Mouse (Mus musculus) gastrocnemius, adult 2 months (tissue): ENCODE measurements around the gene Hist1h2ad. TPM values are rescaled to one million over a fixed set of nuclear protein-coding genes. Genes with fewer than 3 reads are reported as not detected.

ENCODE experiments used
- DNase-seq: peaks from one replicate; pipeline ENCODE4 v3.0.0; 2022
- H3K27ac ChIP-seq: fragments of 200-600 bp; 2 replicates; pipeline ENCODE4 v1.8.1; 2022; ENCODE audit warnings: mild to moderate bottlenecking
- H3K4me3 ChIP-seq: fragments of 200-600 bp; 2 replicates; pipeline ENCODE4 v1.8.1; 2022; ENCODE audit warnings: mild to moderate bottlenecking, moderate library complexity
- CTCF ChIP-seq: fragments of 200-600 bp; IDR thresholded peaks from 2 replicates; pipeline ENCODE4 v1.8.1; 2022; ENCODE audit warnings: antibody characterized with exemption, mild to moderate bottlenecking, moderate library complexity
- intact Hi-C: fragments of 180-260 bp; cut with DNase I; formaldehyde crosslinking; loops from one replicate; pipeline ENCODE4 v1.15.1; 2025
- microRNA-seq: library from miRNA; unstranded; fragments of <30 nt; microRNA quantifications from one replicate; pipeline ENCODE4 v1.2.0, GENCODE M21; 2021
- total RNA-seq, 2 experiments: library from RNA; stranded (reverse); gene quantifications; 2 replicates each; pipeline ENCODE4 v1.2.3; 2021

The Hist1h2ad gene
- total RNA-seq, 2 experiments from 2014 or later: 1.0 to 1.3 TPM

- no peak for DNase-seq
- H3K4me3 ChIP-seq: no peak overlapping the region
- no peak for TF ChIP-seq CTCF
- no peak overlapping the region for H3K27ac ChIP-seq
- intact Hi-C loops: no loop called here
Observed at GRCm38 (mm10) chr13:23610393-23610792, 36.2 kb downstream of the Hist1h2ad start.

- intact Hi-C loops: no loop called here
- Histone ChIP-seq H3K4me3 (no peak overlapping the region), H3K27ac (no peak overlapping the region)
- TF ChIP-seq CTCF: no peak
- no peak for DNase-seq
Observed at GRCm38 (mm10) chr13:23611638-23612037, 37.5 kb downstream of the Hist1h2ad start.

- Histone ChIP-seq H3K4me3 (peak overlapping the region; percentile 89), H3K27ac (peak overlapping the region; percentile 92)
- TF ChIP-seq CTCF: no peak
- no peak for DNase-seq
- intact Hi-C loops: loop anchor here (5.0 kb wide), 5 partner anchors 38 to 1578 kb away; partner anchors contain the start of genes Hist1h1a, Hist1h1t, Hist1h2ac and Hist1h2ag
Observed at GRCm38 (mm10) chr13:23620056-23620732, 46.0 kb downstream of the Hist1h2ad start.

GRCm38 (mm10) chr13:23620733-23621531, 46.8 kb downstream of the Hist1h2ad start, which contains the start of gene Hist1h2be:
TSS of gene Hist1h2be (minus strand) at chr13:23621124.
- intact Hi-C loops: loop anchor here (5.0 kb wide), 5 partner anchors 39 to 1579 kb away; partner anchors contain the start of genes Hist1h1a, Hist1h1t, Hist1h2ac and Hist1h2ag
- peak within 1 kb of the TSS; percentile 92 for H3K27ac ChIP-seq
- peak within 1 kb of the TSS; percentile 89 for H3K4me3 ChIP-seq
- no peak for TF ChIP-seq CTCF
- peak; percentile 62 for DNase-seq

- no peak for TF ChIP-seq CTCF
- peak overlapping the region; percentile 92 for H3K27ac ChIP-seq
- H3K4me3 ChIP-seq: peak overlapping the region; percentile 89
- DNase-seq: peak; percentile 69
- intact Hi-C loops: loop anchor here (2.0 to 5.0 kb wide), 6 partner anchors 39 to 1579 kb away; partner anchors contain the start of genes Hist1h1a, Hist1h1c, Hist1h1t and Hist1h2ac
Observed at GRCm38 (mm10) chr13:23621532-23622174, 47.5 kb downstream of the Hist1h2ad start.

GRCm38 (mm10) chr13:23622175-23622671, 48.0 kb downstream of the Hist1h2ad start, which contains the start of gene Hist1h1e:
TSS of gene Hist1h1e (minus strand) at chr13:23622558.
- H3K4me3 ChIP-seq: peak within 1 kb of the TSS; percentile 89
- DNase-seq: peak; percentile 95
- intact Hi-C loops: loop anchor here (2.0 to 5.0 kb wide), 6 partner anchors 40 to 1580 kb away; partner anchors contain the start of genes Hist1h1a, Hist1h1c, Hist1h1t and Hist1h2ac
- peak within 1 kb of the TSS; percentile 92 for H3K27ac ChIP-seq

- no peak for TF ChIP-seq CTCF
- H3K27ac ChIP-seq: peak overlapping the region; percentile 92
- peak overlapping the region; percentile 89 for H3K4me3 ChIP-seq
- intact Hi-C loops: loop anchor here (2.0 to 5.0 kb wide), 6 partner anchors 41 to 1581 kb away; partner anchors contain the start of genes Hist1h1a, Hist1h1c, Hist1h1t and Hist1h2ac
- no peak for DNase-seq
Observed at GRCm38 (mm10) chr13:23622861-23623450, 48.8 kb downstream of the Hist1h2ad start.

Small RNA genes lying within 50 kb of the gene (microRNA-seq; reads per million reads assigned to microRNA genes)
- not detected for gene Gm44297
- gene Gm44359: not detected
- gene Gm44394: not detected

Other genes with a start within 250 kb of the Hist1h2ad start
- 10 to 100 TPM in 1 of 2 experiments, 1 to 10 TPM in 1; 8.9 to 12.7 TPM for gene Zfp322a, start 205.2 kb upstream of the Hist1h2ad start, total RNA-seq
- gene Abt1, start 150.5 kb upstream of the Hist1h2ad start, total RNA-seq: 1 to 10 TPM; 3.6 to 3.9 TPM
- not detected for gene Btn1a1, start 108.5 kb upstream of the Hist1h2ad start, total RNA-seq
- not detected for gene Btn2a2, start 85.5 kb upstream of the Hist1h2ad start, total RNA-seq
- gene Hist1h4h, start 43.3 kb upstream of the Hist1h2ad start, total RNA-seq: 100 to 1,000 TPM; 131 to 139 TPM
- gene Hist1h2af, start 40.5 kb upstream of the Hist1h2ad start, total RNA-seq: 1 to 10 TPM in 1 of 2 experiments, not detected in 1; 2.0 TPM
- gene Hist1h3g, start 39.0 kb upstream of the Hist1h2ad start, total RNA-seq: not detected
- 1 to 10 TPM in 1 of 2 experiments, under 1 TPM in 1; 0.94 to 1.0 TPM for gene Hist1h2bh, start 31.0 kb upstream of the Hist1h2ad start, total RNA-seq
- 1 to 10 TPM; 2.9 to 4.0 TPM for gene Hist1h3f, start 30.3 kb upstream of the Hist1h2ad start, total RNA-seq
- gene Hist1h4f, start 22.7 kb upstream of the Hist1h2ad start, total RNA-seq: 1 to 10 TPM; 7.8 to 8.7 TPM
- under 1 TPM; 0.56 to 0.81 TPM for gene Hist1h1d, start 21.1 kb upstream of the Hist1h2ad start, total RNA-seq
- gene Hist1h3e, start 12.0 kb upstream of the Hist1h2ad start, total RNA-seq: 10 to 100 TPM in 1 of 2 experiments, 1 to 10 TPM in 1; 8.3 to 12.9 TPM
- gene Hist1h2ae, start 3.2 kb upstream of the Hist1h2ad start, total RNA-seq: under 1 TPM in 1 of 2 experiments, not detected in 1; 0.45 TPM
- gene Hist1h2bg, start 3.0 kb upstream of the Hist1h2ad start, total RNA-seq: 1 to 10 TPM; 2.9 to 7.6 TPM
- 1 to 10 TPM; 3.6 to 3.8 TPM for gene Hist1h2bf, start 185 bp upstream of the Hist1h2ad start, total RNA-seq
- 1 to 10 TPM; 2.0 to 3.0 TPM for gene Hist1h3d, start 1.4 kb downstream of the Hist1h2ad start, total RNA-seq
- 10 to 100 TPM; 31.0 to 36.0 TPM for gene Hist1h4d, start 7.2 kb downstream of the Hist1h2ad start, total RNA-seq
- 10 to 100 TPM; 10.8 to 17.5 TPM for gene Hist1h2be, start 46.7 kb downstream of the Hist1h2ad start, total RNA-seq
- 10 to 100 TPM; 29.1 to 34.0 TPM for gene Hist1h1e, start 48.2 kb downstream of the Hist1h2ad start, total RNA-seq
- under 1 TPM; 0.84 to 0.92 TPM for gene Hist1h2ac, start 109.6 kb downstream of the Hist1h2ad start, total RNA-seq
- 10 to 100 TPM; 59.1 to 76.4 TPM for gene Hist1h2bc, start 109.8 kb downstream of the Hist1h2ad start, total RNA-seq
- not detected for gene Hist1h1t, start 121.4 kb downstream of the Hist1h2ad start, total RNA-seq
- 10 to 100 TPM; 49.8 to 61.2 TPM for gene Hist1h4c, start 124.1 kb downstream of the Hist1h2ad start, total RNA-seq
- gene Hfe, start 136.5 kb downstream of the Hist1h2ad start, total RNA-seq: 10 to 100 TPM; 16.0 to 18.7 TPM
- 100 to 1,000 TPM; 135 to 164 TPM for gene Hist1h1c, start 164.4 kb downstream of the Hist1h2ad start, total RNA-seq
- gene Hist1h3c, start 171.2 kb downstream of the Hist1h2ad start, total RNA-seq: not detected
- 1 to 10 TPM; 1.1 to 2.3 TPM for gene Hist1h2bb, start 172.4 kb downstream of the Hist1h2ad start, total RNA-seq
- gene Hist1h2ab, start 176.7 kb downstream of the Hist1h2ad start, total RNA-seq: 1 to 10 TPM in 1 of 2 experiments, not detected in 1; 1.9 TPM
- 1 to 10 TPM; 1.6 to 1.8 TPM for gene Hist1h3b, start 177.9 kb downstream of the Hist1h2ad start, total RNA-seq
- gene Hist1h4b, start 182.6 kb downstream of the Hist1h2ad start, total RNA-seq: 1 to 10 TPM; 2.1 to 3.7 TPM
- 1 to 10 TPM in 1 of 2 experiments, under 1 TPM in 1; 0.61 to 1.4 TPM for gene Hist1h4a, start 186.8 kb downstream of the Hist1h2ad start, total RNA-seq
- gene Hist1h3a, start 188.0 kb downstream of the Hist1h2ad start, total RNA-seq: 1 to 10 TPM; 2.9 to 4.2 TPM
- 1 to 10 TPM; 1.2 to 1.5 TPM for gene Hist1h1a, start 189.3 kb downstream of the Hist1h2ad start, total RNA-seq
- gene Trim38, start 195.5 kb downstream of the Hist1h2ad start, total RNA-seq: not detected
- gene Slc17a2, start 232.6 kb downstream of the Hist1h2ad start, total RNA-seq: not detected